Mouse (Mus musculus) layer of hippocampus, adult 9-10 months (tissue): ENCODE data around the gene Treml1.
"Not testable (repeated sequence)": the region's sequence is repeated elsewhere in the genome, so short reads cannot be mapped to it uniquely, and the experiment has no call there.

ENCODE experiments used
- DNase-seq: peaks from one replicate; pipeline ENCODE4 v3.0.0; 2022; ENCODE audit warnings: low spot score

Gene Treml1

DNA sequence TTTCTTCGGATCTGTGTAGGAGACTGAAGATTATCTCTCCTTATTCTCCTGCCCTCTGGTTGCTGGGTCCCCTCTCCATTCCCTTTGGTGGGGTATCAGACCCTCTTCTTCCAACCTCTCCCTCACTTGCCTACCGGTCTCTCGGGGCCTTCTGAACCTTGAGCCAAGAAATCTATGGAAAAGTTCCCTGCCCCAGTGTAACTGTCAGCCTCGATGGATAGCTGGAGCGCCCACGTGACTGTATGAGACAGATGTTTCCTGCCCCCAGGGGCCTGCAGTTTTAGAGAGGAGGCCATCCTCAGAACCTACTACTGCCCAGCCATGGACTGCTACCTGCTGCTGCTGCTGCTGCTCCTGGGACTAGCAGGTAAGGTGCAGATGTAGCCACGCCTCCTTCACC, at the start of gene Treml1:
Gene Treml1, plus strand, starts transcription at position 301 of the 400 bp plus-strand sequence.
- DNase-seq, result no peak

- no peak for DNase-seq
Measured at GRCm38 (mm10) chr17:48312124-48312523, 47.6 kb upstream of the Treml1 start.

GRCm38 (mm10) chr17:48315905-48316579, 43.7 kb upstream of the Treml1 start, which contains the start of gene B430306N03Rik:
Gene B430306N03Rik (plus strand): TSS chr17:48316141.
- DNase-seq, result not testable (repeated sequence)

GRCm38 (mm10) chr17:48318686-48319085, 41.0 kb upstream of the Treml1 start:
- no peak for DNase-seq

DNA sequence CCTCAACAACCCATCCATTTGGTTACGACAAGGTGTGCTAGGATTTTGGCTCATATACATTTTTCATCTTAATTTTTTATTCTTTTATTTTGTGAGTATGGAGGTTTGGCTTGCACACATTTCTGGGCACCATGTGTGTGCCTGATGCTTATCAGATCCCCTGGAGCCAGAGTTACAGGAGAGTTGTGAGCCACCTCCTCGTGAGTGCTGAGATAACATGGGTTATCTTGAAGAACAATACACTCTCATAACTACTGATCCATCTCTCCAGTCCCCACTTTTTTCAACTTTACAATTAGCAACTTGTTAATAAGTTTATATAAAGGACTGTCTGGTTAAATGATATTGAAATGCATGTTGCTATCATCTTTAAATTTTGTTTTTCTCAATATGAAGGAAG, 38.4 kb upstream of the Treml1 start:
- no peak for DNase-seq

DNA sequence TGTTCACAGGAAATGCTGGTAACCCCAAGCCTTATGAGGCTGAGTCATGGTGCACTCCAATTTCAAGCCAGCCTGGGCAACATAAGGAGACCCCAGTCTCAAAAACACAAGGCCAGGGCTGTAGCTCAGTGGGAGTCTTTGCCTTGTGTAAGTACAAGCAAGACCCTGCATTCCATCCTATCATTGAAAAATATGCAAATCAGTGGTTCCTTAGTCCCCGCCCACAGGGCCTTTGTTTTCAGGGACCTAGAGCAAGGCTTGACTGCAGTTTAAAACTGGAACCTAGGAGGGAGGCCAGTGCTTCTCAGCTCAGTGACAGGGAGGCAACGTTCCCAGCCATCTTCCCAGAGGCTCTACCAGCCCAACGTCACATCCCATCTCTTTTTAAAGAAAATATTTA, 36.5 kb upstream of the Treml1 start:
- DNase-seq, result no peak

DNA sequence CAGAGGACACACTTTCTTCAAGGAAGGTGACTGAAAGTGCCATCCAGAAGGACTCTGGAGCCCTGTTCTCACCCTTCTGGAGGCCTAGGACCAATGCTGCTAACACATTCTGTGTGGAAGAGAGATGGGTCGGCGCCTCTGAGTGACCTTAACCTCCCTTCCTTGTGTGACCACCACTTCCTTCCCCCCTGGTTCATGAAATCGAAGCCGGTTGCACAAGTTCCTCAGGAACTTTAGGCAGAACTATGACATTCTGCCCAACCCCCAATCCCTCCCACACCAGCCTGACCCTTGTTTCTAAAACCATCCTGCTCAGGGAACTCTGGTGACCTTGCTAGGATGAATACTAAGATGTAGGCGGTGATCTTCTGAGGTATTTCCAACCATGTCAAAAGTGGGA, 35.5 kb upstream of the Treml1 start:
- DNase-seq, result no peak

GRCm38 (mm10) chr17:48325093-48325492, 34.6 kb upstream of the Treml1 start:
- DNase-seq, result no peak

- no peak for DNase-seq
Measured at GRCm38 (mm10) chr17:48325638-48326037, 34.1 kb upstream of the Treml1 start.

GRCm38 (mm10) chr17:48326656-48327055, 33.1 kb upstream of the Treml1 start:
- peak; percentile 41 for DNase-seq

- DNase-seq, result no peak
Measured at GRCm38 (mm10) chr17:48332524-48332923, 27.2 kb upstream of the Treml1 start.

DNA sequence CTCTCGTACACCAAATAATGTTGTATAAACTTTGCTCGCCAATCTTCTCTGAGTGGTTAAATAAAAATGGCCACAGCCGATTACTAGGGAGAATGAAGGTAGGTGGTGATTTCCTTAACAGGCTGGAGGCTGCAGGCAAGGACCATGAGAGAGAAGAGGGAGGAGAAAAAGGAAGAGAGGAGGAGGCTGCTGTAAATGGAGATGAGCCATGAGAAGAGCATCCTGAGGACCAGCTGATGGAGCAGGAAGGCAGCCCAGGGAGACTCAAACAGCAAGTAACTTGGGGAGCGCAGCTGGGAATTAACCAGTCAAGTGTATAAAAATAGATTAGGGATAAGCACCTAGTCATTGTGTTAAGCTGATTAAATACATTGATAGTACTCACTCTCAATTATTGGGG, 25.5 kb upstream of the Treml1 start:
- DNase-seq, result no peak

DNA sequence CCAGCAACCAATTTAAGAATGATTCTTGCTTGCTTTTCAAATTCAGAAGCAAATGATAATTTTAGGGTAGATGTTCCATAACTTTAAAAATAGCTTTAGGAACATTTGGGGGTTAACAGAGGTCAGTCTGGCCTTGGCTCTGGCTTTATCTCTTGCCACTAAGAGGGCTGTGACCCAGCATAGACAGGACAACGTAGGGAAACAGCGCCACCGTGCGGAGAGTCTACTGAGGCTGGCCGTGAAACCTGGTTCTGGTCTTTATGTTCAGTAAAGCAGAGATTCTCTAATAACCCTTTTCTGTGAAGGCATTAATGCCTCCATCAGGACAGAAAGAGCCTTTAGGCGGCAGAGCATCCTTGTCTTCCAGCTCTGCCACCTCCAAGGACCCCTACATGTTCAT, 22.9 kb upstream of the Treml1 start:
- peak; percentile 70 for DNase-seq

DNA sequence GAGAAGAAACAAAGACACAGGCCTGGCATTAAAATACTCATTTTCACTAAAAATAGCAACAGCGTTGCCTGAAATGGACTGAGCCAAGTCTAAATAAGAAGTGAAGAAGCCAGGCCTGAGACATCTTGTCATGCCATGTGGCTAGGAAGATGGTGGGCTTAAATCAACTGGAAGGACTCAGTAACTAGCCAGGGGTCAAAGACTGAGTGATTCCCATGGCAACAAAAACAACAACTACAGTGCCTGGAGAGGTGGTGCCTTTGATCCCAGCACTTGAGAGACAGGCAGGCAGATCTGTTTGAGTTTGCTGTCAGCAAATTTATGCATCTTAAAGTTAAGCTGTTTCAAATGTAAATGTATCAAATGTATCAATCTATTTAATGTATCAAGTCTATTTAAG, 19.4 kb upstream of the Treml1 start:
- DNase-seq, result no peak

- DNase-seq, result no peak
Measured at GRCm38 (mm10) chr17:48341947-48342346, 17.8 kb upstream of the Treml1 start.

- no peak for DNase-seq
Measured at GRCm38 (mm10) chr17:48343065-48343464, 16.7 kb upstream of the Treml1 start.

GRCm38 (mm10) chr17:48345824-48346223, 13.9 kb upstream of the Treml1 start:
- no peak for DNase-seq

DNA sequence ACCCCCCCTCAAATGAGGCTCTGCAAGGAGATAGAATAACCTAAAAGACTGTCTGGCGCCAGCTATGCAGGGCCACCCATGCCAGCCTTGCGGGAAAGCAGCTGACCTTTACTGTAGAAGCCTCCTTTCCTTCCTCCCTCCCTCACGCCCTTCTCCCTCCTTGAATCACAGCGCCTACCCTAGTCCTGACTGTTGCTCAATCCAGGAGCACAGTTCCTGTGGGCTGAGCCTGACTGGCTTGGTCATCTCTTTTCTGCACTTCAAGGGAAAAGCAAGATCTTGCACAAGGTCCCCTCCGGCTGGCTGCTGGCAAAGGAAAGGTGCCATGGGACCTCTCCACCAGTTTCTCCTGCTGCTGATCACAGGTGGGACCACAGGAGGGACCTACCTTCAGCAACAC, 13.5 kb upstream of the Treml1 start, which contains the start of gene Trem2:
Gene Trem2, plus strand, starts transcription at position 171 of the 400 bp plus-strand sequence.
- DNase-seq, result no peak

GRCm38 (mm10) chr17:48346834-48347233, 12.9 kb upstream of the Treml1 start:
- DNase-seq, result no peak

DNA sequence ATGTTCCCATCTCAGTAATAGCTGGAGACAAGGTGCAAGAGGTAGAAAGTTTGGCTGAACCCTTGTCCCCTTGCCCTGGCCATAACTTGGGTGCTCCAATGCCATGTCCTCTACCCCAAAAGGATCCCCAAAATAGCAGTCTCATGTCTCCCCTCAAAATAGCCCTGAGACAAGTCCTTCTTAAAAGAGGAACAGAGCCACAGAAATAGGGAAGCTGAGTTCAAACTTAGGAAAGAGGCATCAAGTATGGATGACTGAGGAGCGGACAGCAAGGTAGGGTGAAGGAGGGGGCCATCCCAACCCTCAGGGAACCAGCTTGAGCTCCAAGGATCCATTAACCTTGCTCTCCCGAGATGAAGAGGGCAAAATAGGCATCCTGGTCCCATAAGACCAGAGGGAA, 12.4 kb upstream of the Treml1 start:
- DNase-seq, result no peak

GRCm38 (mm10) chr17:48350681-48351193, 9.0 kb upstream of the Treml1 start:
- DNase-seq, result no peak

DNA sequence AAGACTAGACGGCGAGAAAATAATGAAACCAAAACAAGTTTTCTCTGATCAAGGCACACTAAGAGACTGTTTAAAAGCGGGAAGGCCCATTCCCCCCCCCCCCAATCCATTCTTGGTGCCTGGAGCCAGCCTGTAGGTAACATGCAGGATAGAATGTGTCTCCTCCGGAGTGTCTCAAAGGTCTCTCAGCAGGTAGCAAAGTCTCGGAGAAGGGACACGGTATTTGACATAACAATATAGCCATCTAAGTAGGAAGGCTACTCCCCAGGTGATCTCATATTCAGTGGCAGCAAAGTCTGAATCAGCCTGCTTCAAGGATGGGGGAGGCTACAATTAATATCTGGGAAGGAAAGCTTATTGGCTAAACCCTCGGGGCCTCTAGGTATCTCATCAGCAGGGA, 6.7 kb upstream of the Treml1 start:
- DNase-seq, result not testable (repeated sequence)

DNA sequence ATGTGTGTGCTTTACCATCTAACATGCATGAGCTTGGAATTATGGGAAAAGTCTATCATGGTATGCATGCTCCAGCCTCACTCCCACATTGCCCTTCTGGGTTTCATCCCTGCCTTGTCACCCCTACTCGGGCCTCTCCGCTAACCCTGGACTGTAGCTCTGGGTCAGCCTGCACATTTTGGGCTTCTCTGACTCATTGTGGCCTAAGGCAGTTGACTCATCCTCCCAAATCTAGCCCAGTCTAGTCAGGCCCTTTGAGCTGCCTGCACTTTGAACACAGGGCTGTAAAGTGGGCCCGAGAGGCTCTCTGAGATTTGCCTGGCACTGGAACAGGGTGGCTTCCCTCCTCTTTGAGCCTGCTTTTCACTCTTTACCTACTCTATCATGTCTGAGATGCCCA, 3.9 kb upstream of the Treml1 start:
- DNase-seq, result no peak

GRCm38 (mm10) chr17:48357892-48358291, 1.8 kb upstream of the Treml1 start:
- DNase-seq, result no peak
